Mouse (Mus musculus) left cerebral cortex, adult 6 months (tissue): ENCODE data around the gene Olfr181. TPM values are rescaled to one million over a fixed set of nuclear protein-coding genes. Genes with fewer than 3 reads are reported as not detected.

Source experiments
- long read RNA-seq, 2 experiments: library from polyadenylated mRNA; unstranded; transcript quantifications; one replicate each; pipeline ENCODE4 v2.0.0; 2019 to 2020
- polyA plus RNA-seq: library from polyadenylated mRNA; unstranded; fragments of <200 nt; fragmentation: Nextera tagmentation; gene quantifications from 2 replicates; pipeline ENCODE4 v1.2.3, GENCODE M21; 2021

Gene Olfr181
- not detected in 2 replicates for polyA plus RNA-seq
- long read RNA-seq, experiment 1, result 0 reads
- long read RNA-seq, experiment 2, result 0 reads

GRCm38 (mm10) chr16:58928655-58929054 lies at the start of gene Olfr181:
Gene Olfr181 (minus strand): TSS chr16:58928755.

GRCm38 (mm10) chr16:58929292-58929691 lies 737 bp upstream of the Olfr181 start, which contains the start of gene Olfr180:
Gene Olfr180 (minus strand): TSS chr16:58929392.

DNA sequence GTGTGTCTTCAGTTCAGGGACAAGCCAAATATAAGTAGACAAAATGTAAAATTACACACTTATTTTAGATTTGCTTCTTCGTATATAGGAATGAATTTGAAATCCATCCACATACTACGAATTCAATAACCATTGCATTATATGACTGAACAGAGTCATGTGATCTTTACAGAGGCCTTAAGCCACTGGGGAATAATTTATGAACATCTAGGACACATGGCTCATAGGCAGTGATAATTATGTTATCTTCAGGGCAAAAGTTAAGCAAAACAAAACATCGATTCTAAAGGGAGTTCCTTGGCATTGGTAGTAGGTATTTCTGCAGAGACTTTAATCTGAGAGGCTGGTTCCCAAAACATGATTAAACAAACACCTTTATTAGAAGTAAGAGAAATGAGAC lies 36.6 kb downstream of the Olfr181 start, which contains the start of gene Olfr178:
Gene Olfr178 (minus strand): TSS at position 101 of the 400 bp plus-strand sequence.

Other genes with a start within 250 kb of the Olfr181 start
- not detected in 2 replicates for gene Gpr15, start 209.7 kb downstream of the Olfr181 start, polyA plus RNA-seq
- gene Cldnd1, start 200.8 kb downstream of the Olfr181 start, polyA plus RNA-seq, result 91.6 and 124 TPM in 2 replicates
- gene Olfr172, start 165.6 kb downstream of the Olfr181 start, polyA plus RNA-seq, result not detected in 2 replicates
- not detected in 2 replicates for gene Olfr173, start 128.5 kb downstream of the Olfr181 start, polyA plus RNA-seq
- not detected in 2 replicates for gene Olfr175-ps1, start 102.0 kb downstream of the Olfr181 start, polyA plus RNA-seq
- not detected in 2 replicates for gene Olfr177, start 54.0 kb downstream of the Olfr181 start, polyA plus RNA-seq
- gene Olfr178, start 36.7 kb downstream of the Olfr181 start, polyA plus RNA-seq, result not detected in 2 replicates
- not detected in 2 replicates for gene Olfr180, start 637 bp upstream of the Olfr181 start, polyA plus RNA-seq
- not detected in 2 replicates for gene Olfr183, start 66.6 kb upstream of the Olfr181 start, polyA plus RNA-seq
- not detected in 2 replicates for gene Olfr186, start 101.5 kb upstream of the Olfr181 start, polyA plus RNA-seq
- gene Olfr187, start 111.0 kb upstream of the Olfr181 start, polyA plus RNA-seq, result not detected in 2 replicates
- not detected in 2 replicates for gene Olfr190, start 149.2 kb upstream of the Olfr181 start, polyA plus RNA-seq
- gene Olfr191, start 161.1 kb upstream of the Olfr181 start, polyA plus RNA-seq, result not detected in 2 replicates
- not detected in 2 replicates for gene Olfr193, start 183.1 kb upstream of the Olfr181 start, polyA plus RNA-seq
- not detected in 2 replicates for gene Olfr194, start 192.3 kb upstream of the Olfr181 start, polyA plus RNA-seq
- gene Olfr195, start 218.3 kb upstream of the Olfr181 start, polyA plus RNA-seq, result not detected in 2 replicates
- gene Olfr196, start 241.7 kb upstream of the Olfr181 start, polyA plus RNA-seq, result not detected in 2 replicates